Mouse (Mus musculus) embryonic fibroblast, embryonic 13.5 days (primary cell): ENCODE results near the gene Lars2.

ENCODE experiments used
- CTCF ChIP-seq: IDR thresholded peaks from 2 replicates; pipeline ENCODE4 v1.5.1; 2011; ENCODE audit warnings: mild to moderate bottlenecking, control low read depth, low read length, moderate library complexity, borderline replicate concordance; ENCODE audit not compliant: insufficient read depth
- POLR2A ChIP-seq: IDR thresholded peaks from 2 replicates; pipeline ENCODE4 v1.6.1; 2011; ENCODE audit warnings: low read depth, mild to moderate bottlenecking, control low read depth, low read length, moderate library complexity

GRCm38 (mm10) chr9:123335044-123335670, 31.6 kb upstream of the Lars2 start:
- no peak for TF ChIP-seq POLR2A
- no peak for TF ChIP-seq CTCF
